Mouse (Mus musculus): Measurements from ENCODE around the gene Fut8. TPM values are rescaled to one million over a fixed set of nuclear protein-coding genes. Genes with fewer than 3 reads are reported as not detected.
A peak's percentile ranks its signal among the peaks of the same experiment; 100 is the strongest.
"Not testable (repeated sequence)": the region's sequence is repeated elsewhere in the genome, so short reads cannot be mapped to it uniquely, and the experiment has no call there.

Gene Fut8
- total RNA-seq, 2 experiments from 2014 or later, result 53.3 to 59.8 TPM

- no peak for DNase-seq (ENCODE audit: low spot score in 2 of 2)
Observed at GRCm38 (mm10) chr12:77220616-77221015, 17.3 kb upstream of the Fut8 start.

GRCm38 (mm10) chr12:77222272-77222874, 15.6 kb upstream of the Fut8 start:
- DNase-seq (ENCODE audit: low spot score in 2 of 2), result no peak

GRCm38 (mm10) chr12:77223595-77223994, 14.3 kb upstream of the Fut8 start:
- peak; percentile 10 to 35 for DNase-seq (ENCODE audit: low spot score in 2 of 2)

- DNase-seq (ENCODE audit: low spot score in 2 of 2), result peak; percentile 6 to 21
Observed at GRCm38 (mm10) chr12:77224121-77224520, 13.8 kb upstream of the Fut8 start.

- no peak for DNase-seq (ENCODE audit: low spot score in 2 of 2)
Observed at GRCm38 (mm10) chr12:77224891-77225290, 13.0 kb upstream of the Fut8 start.

GRCm38 (mm10) chr12:77225727-77226126, 12.2 kb upstream of the Fut8 start:
- DNase-seq (ENCODE audit: low spot score in 2 of 2), result no peak

GRCm38 (mm10) chr12:77235958-77236357, 2.0 kb upstream of the Fut8 start:
- DNase-seq (ENCODE audit: low spot score in 2 of 2), result peak in 1 of 2 experiments; percentile 5

GRCm38 (mm10) chr12:77238531-77239389, 835 bp downstream of the Fut8 start:
- DNase-seq (ENCODE audit: low spot score in 2 of 2), result peak; percentile 86 to 93

- DNase-seq (ENCODE audit: low spot score in 2 of 2), result peak in 1 of 2 experiments; percentile 38
Observed at GRCm38 (mm10) chr12:77239390-77240061, 1.6 kb downstream of the Fut8 start.

GRCm38 (mm10) chr12:77240372-77240771, 2.4 kb downstream of the Fut8 start:
- no peak for DNase-seq (ENCODE audit: low spot score in 2 of 2)

GRCm38 (mm10) chr12:77240839-77241238, 2.9 kb downstream of the Fut8 start:
- DNase-seq (ENCODE audit: low spot score in 2 of 2), result no peak

- no peak for DNase-seq (ENCODE audit: low spot score in 2 of 2)
Observed at GRCm38 (mm10) chr12:77262650-77263049, 24.7 kb downstream of the Fut8 start.

- no peak for DNase-seq (ENCODE audit: low spot score in 2 of 2)
Observed at GRCm38 (mm10) chr12:77263816-77264215, 25.9 kb downstream of the Fut8 start.

- no peak for DNase-seq (ENCODE audit: low spot score in 2 of 2)
Observed at GRCm38 (mm10) chr12:77270694-77271093, 32.8 kb downstream of the Fut8 start.

GRCm38 (mm10) chr12:77288507-77288906, 50.6 kb downstream of the Fut8 start:
- no peak for DNase-seq (ENCODE audit: low spot score in 2 of 2)

GRCm38 (mm10) chr12:77291017-77291416, 53.1 kb downstream of the Fut8 start:
- DNase-seq (ENCODE audit: low spot score in 2 of 2), result no peak

GRCm38 (mm10) chr12:77291864-77292263, 53.9 kb downstream of the Fut8 start:
- DNase-seq (ENCODE audit: low spot score in 2 of 2), result not testable (repeated sequence)

- no peak for DNase-seq (ENCODE audit: low spot score in 2 of 2)
Observed at GRCm38 (mm10) chr12:77292375-77293258, 54.7 kb downstream of the Fut8 start.

- DNase-seq (ENCODE audit: low spot score in 2 of 2), result no peak
Observed at GRCm38 (mm10) chr12:77296119-77296518, 58.2 kb downstream of the Fut8 start.

GRCm38 (mm10) chr12:77297114-77297513, 59.2 kb downstream of the Fut8 start:
- DNase-seq (ENCODE audit: low spot score in 2 of 2), result no peak

GRCm38 (mm10) chr12:77297858-77298257, 59.9 kb downstream of the Fut8 start:
- DNase-seq (ENCODE audit: low spot score in 2 of 2), result no peak

Data from left cerebral cortex, adult 18-20 months (tissue).